Mouse (Mus musculus) Patski (cell line): ENCODE data around the gene Tmem189. TPM values are rescaled to one million over a fixed set of nuclear protein-coding genes. Genes with fewer than 3 reads are reported as not detected.

Source experiments
- ATAC-seq: fragments of 100-300 bp; one replicate; pipeline ENCODE4 v1.8.0; 2021
- CTCF ChIA-PET: fragments of 350-600 bp; sonication (Branson Sonifier 250); formaldehyde crosslinking; loops from one replicate; lab custom pipeline; 2022; ENCODE audit warnings: inconsistent platforms; lab: Charles Lee
- POLR2A ChIA-PET: fragments of 350-600 bp; sonication (Branson Sonifier 250); formaldehyde crosslinking; loops from one replicate; lab custom pipeline; 2022; ENCODE audit warnings: antibody characterized with exemption, inconsistent platforms; lab: Charles Lee
- DNase-seq: peaks from one replicate; pipeline ENCODE4 v3.0.0-alpha.2; 2011; ENCODE audit warnings: low read depth, low spot score
- H3K27me3 ChIP-seq: fragments of 371-371 bp; one replicate; pipeline ENCODE4 v1.5.1; 2021
- CTCF ChIP-seq: fragments of 100-300 bp; IDR thresholded peaks from one replicate; pipeline ENCODE4 v1.5.1; 2021
- in situ Hi-C: fragments of 300-500 bp; cut with MboI; formaldehyde crosslinking; loops from 3 replicates; pipeline ENCODE4 v1.11.1; 2018; ENCODE audit warnings: low pct_unique_long_range_greater_than_20kb, mixed read lengths
- polyA plus RNA-seq: library from polyadenylated mRNA; unstranded; gene quantifications from one replicate; pipeline ENCODE4 v1.2.3, GENCODE M21; 2021

Tmem189 gene
- polyA plus RNA-seq, 1 experiment from 2014 or later: 36.1 TPM

- DNase-seq (no peak), ATAC-seq (no peak)
- no peaks in the 10 kb centered on the region for H3K27me3 ChIP-seq
- ChIA-PET POLR2A (interaction anchor here (0.5 to 2.9 kb wide), 8 partner anchors 18 to 215 kb away, joined by 3 to 11 read pairs (median 4); no protein-coding TSS in a partner anchor), CTCF (no interaction called here)
- no peak for TF ChIP-seq CTCF
- in situ Hi-C loops: no loop called here
Measured at GRCm38 (mm10) chr2:167691871-167692661, 2.4 kb upstream of the Tmem189 start.

GRCm38 (mm10) chr2:167691410-167691809 lies 1.8 kb upstream of the Tmem189 start:
- in situ Hi-C loops: no loop called here
- ATAC-seq: no peak
- POLR2A ChIA-PET: interaction anchor here (0.7 to 2.9 kb wide), 9 partner anchors 12 to 98 kb away, joined by 3 to 11 read pairs (median 3); no protein-coding TSS in a partner anchor
- CTCF ChIA-PET: no interaction called here
- no peak for TF ChIP-seq CTCF
- DNase-seq: no peak
- no peaks in the 10 kb centered on the region for H3K27me3 ChIP-seq

- POLR2A ChIA-PET: interaction anchor here (0.7 to 2.9 kb wide), 11 partner anchors 8 to 99 kb away, joined by 3 to 11 read pairs (median 3); no protein-coding TSS in a partner anchor
- in situ Hi-C loops: no loop called here
- CTCF ChIA-PET: no interaction called here
- ATAC-seq (no peak), DNase-seq (no peak)
- no peaks in the 10 kb centered on the region for H3K27me3 ChIP-seq
- no peak for TF ChIP-seq CTCF
Measured at GRCm38 (mm10) chr2:167690962-167691311, 1.3 kb upstream of the Tmem189 start.

- ChIA-PET CTCF (no interaction called here), POLR2A (interaction anchor here (0.7 to 2.9 kb wide), 17 partner anchors 8 to 202 kb away, joined by 3 to 11 read pairs (median 4); no protein-coding TSS in a partner anchor)
- no peaks in the 10 kb centered on the region for H3K27me3 ChIP-seq
- no peak for TF ChIP-seq CTCF
- in situ Hi-C loops: no loop called here
- no peak for DNase-seq
- ATAC-seq: no peak
Measured at GRCm38 (mm10) chr2:167690219-167690961, 768 bp upstream of the Tmem189 start.

GRCm38 (mm10) chr2:167688498-167689451 lies 847 bp downstream of the Tmem189 start, which contains the start of gene Cebpb:
TSS of gene Cebpb (plus strand) at chr2:167688915.
- DNase-seq: no peak
- ATAC-seq: peak; percentile 66
- in situ Hi-C loops: loop anchor here (5.0 kb wide), 2 partner anchors 89 to 204 kb away; no protein-coding TSS in a partner anchor
- CTCF ChIA-PET: interaction anchor here (4.9 kb wide), 1 partner anchor 204 kb away, joined by 106 read pairs; no protein-coding TSS in a partner anchor
- POLR2A ChIA-PET: interaction anchor here (0.7 to 1.5 kb wide), 8 partner anchors 15 to 203 kb away, joined by 3 to 6 read pairs (median 4); no protein-coding TSS in a partner anchor
- TF ChIP-seq CTCF: no peak
- H3K27me3 ChIP-seq: no peaks in the 10 kb centered on the region

- no peak for TF ChIP-seq CTCF
- no peaks in the 10 kb centered on the region for H3K27me3 ChIP-seq
- ATAC-seq (no peak), DNase-seq (no peak)
- ChIA-PET POLR2A (interaction anchor here (0.6 to 0.8 kb wide), 2 partner anchors 21 to 29 kb away, joined by 3 read pairs; no protein-coding TSS in a partner anchor), CTCF (interaction anchor here (4.9 kb wide), 1 partner anchor 205 kb away, joined by 106 read pairs; no protein-coding TSS in a partner anchor)
- in situ Hi-C loops: loop anchor here (5.0 kb wide), 2 partner anchors 89 to 204 kb away; no protein-coding TSS in a partner anchor
Measured at GRCm38 (mm10) chr2:167688126-167688497, 1.5 kb downstream of the Tmem189 start.

- no peak for TF ChIP-seq CTCF
- no peaks in the 10 kb centered on the region for H3K27me3 ChIP-seq
Measured at GRCm38 (mm10) chr2:167687651-167688101, 1.9 kb downstream of the Tmem189 start.

GRCm38 (mm10) chr2:167687250-167687586 lies 2.4 kb downstream of the Tmem189 start:
- in situ Hi-C loops: loop anchor here (5.0 kb wide), 2 partner anchors 90 to 205 kb away; no protein-coding TSS in a partner anchor
- no peak for TF ChIP-seq CTCF
- CTCF ChIA-PET: interaction anchor here (1.3 to 4.9 kb wide), 3 partner anchors 90 to 206 kb away, joined by 3 to 106 read pairs (median 3); no protein-coding TSS in a partner anchor
- POLR2A ChIA-PET: no interaction called here
- H3K27me3 ChIP-seq: no peaks in the 10 kb centered on the region
- no peak for ATAC-seq
- DNase-seq: no peak

More at GRCm38 (mm10) chr2:167687651-167688101, 1.9 kb downstream of the Tmem189 start:
- ChIA-PET CTCF (interaction anchor here (4.9 kb wide), 1 partner anchor 205 kb away, joined by 106 read pairs; no protein-coding TSS in a partner anchor), POLR2A (interaction anchor here (0.6 to 0.8 kb wide), 2 partner anchors 21 to 29 kb away, joined by 3 read pairs; no protein-coding TSS in a partner anchor)
- DNase-seq: no peak
- in situ Hi-C loops: loop anchor here (5.0 kb wide), 2 partner anchors 90 to 205 kb away; no protein-coding TSS in a partner anchor
- ATAC-seq: no peak
